Mouse (Mus musculus) olfactory bulb, adult 2 months (tissue): Measurements from ENCODE around the gene Ppp6r1.

Source experiments
- CTCF ChIP-seq: fragments of 200-500 bp; IDR thresholded peaks from 2 replicates; pipeline ENCODE4 v1.5.1; 2012; ENCODE audit warnings: low read depth, mild to moderate bottlenecking, low read length, moderate library complexity; ENCODE audit not compliant: insufficient read depth
- POLR2A ChIP-seq: fragments of 200-500 bp; IDR thresholded peaks from 2 replicates; pipeline ENCODE4 v1.6.1; 2012; ENCODE audit warnings: mild to moderate bottlenecking, low read depth, low read length, moderate library complexity; ENCODE audit not compliant: insufficient read depth

- TF ChIP-seq CTCF (no peak), POLR2A (no peak)
These were observed 3.4 kb downstream of the Ppp6r1 start for GRCm38 (mm10) chr7:4655393-4655792.
